In the genomic region with DNA sequence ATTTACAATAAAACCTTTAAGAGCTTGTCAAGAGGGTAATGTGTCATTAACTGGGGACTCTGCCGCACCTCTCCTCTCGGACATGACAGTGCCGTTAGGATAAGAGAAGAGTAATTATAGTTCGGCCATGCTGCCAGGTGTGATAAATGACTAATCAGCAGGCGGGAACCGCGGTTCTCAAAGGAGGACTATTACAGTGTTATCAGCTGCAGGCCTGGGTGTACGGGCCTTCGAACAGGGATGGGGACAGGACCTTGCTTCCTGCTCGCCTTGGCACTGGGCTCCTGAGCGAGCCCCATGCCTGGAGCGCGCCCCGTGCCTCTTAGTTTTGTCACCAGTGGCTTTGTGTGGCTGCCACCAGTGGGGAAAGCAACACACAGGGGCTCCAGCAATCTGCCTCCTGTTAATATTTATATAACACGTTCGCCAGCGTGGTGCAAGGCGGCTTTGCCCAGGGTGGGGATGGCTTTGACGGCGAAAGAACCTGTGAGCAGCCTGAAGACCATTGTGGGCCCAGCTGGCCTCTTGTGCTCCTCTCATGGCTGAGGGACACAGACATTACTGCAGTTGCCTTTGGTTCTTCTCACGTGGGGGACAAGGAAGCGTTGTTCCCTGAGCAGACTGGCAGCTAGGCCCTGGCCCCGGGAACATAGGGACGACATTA, we compare ENCODE assay signal across 9 mouse cellular contexts.
DNase-seq lines count a peak whose midpoint lies in the region; ATAC-seq lines count a peak whose summit lies in the region.
"Had no signal": no experiment of that assay in that cellular context is flagged by ENCODE, and none has a peak within 500 bp of the region (broad histone marks: within the 10 kb centered on the region; RNA-seq: fewer than 3 reads in every experiment).

No protein-coding gene starts in this region.

- 44% methylated on average over 24 of the region's 24 CpGs for WGBS in heart, embryonic 10.5 days
- WGBS in intestine, embryonic 14.5 days, result 47% methylated on average over 24 of the region's 24 CpGs

- H3K9me3 ChIP-seq in heart, embryonic 10.5 days, result no peaks in the 10 kb centered on the region
- no peaks in the 10 kb centered on the region for H3K9me3 ChIP-seq in intestine, embryonic 14.5 days (ENCODE audit: control insufficient read depth, low read length)
- H3K9me3 ChIP-seq: limb, embryonic 15.5 days had no signal

- DNase-seq in heart, embryonic 10.5 days (ENCODE audit: low spot score), result no peak
- DNase-seq in heart, postnatal 25 days (ENCODE audit: low spot score), result no peak
- DNase-seq in c-Kit-positive CD71-positive TER-119-negative erythroid progenitor cells, embryonic 14.5 days (ENCODE audit: low read depth), result peak; percentile 21
- peak; percentile 55 for DNase-seq in intestine, embryonic 14.5 days (ENCODE audit: low spot score)
- no peak for DNase-seq in T-cell, adult 2 months (ENCODE audit: low spot score)
- no peak for DNase-seq in cerebellum, postnatal 10 days
- no peak for DNase-seq in frontal cortex, adult 2 months (ENCODE audit: extremely low spot score in 1 of 2, low spot score in 1 of 2)

- H3K27ac ChIP-seq in heart, embryonic 10.5 days, result peak overlapping the region; percentile 68
- no peak overlapping the region for H3K27ac ChIP-seq in intestine, embryonic 14.5 days (ENCODE audit: low read depth)
- H3K27ac ChIP-seq: limb, embryonic 15.5 days had no signal

- peaks cover 19% of the 10 kb centered on the region for H3K27me3 ChIP-seq in heart, embryonic 10.5 days (ENCODE audit: insufficient read depth, poor library complexity, severe bottlenecking)
- H3K27me3 ChIP-seq in intestine, embryonic 14.5 days (replicated peaks; ENCODE audit: control insufficient read depth, insufficient read depth, low read length), result no peaks in the 10 kb centered on the region

- H3K4me1 ChIP-seq in heart, embryonic 10.5 days, result peaks cover 29% of the 10 kb centered on the region
- H3K4me1 ChIP-seq in intestine, embryonic 14.5 days (replicated peaks; ENCODE audit: control insufficient read depth, insufficient read depth, low read length), result peaks cover 14% of the 10 kb centered on the region

- no peak for ATAC-seq in intestine, embryonic 14.5 days (replicated peaks; ENCODE audit: low FRiP score, low TSS enrichment, low read depth)
- ATAC-seq in megakaryocyte-erythroid progenitor cell, adult 5-6 weeks (replicated peaks; ENCODE audit: low FRiP score, low TSS enrichment, poor library complexity, severe bottlenecking), result peak; percentile 63

- no peaks in the 10 kb centered on the region for H3K36me3 ChIP-seq in heart, embryonic 10.5 days
- no peaks in the 10 kb centered on the region for H3K36me3 ChIP-seq in intestine, embryonic 14.5 days (ENCODE audit: control insufficient read depth, insufficient read depth, low read length)
- H3K36me3 ChIP-seq: limb, embryonic 15.5 days had no signal

- intact Hi-C loops in heart, postnatal 25 days (cut with DNase I), result no loop called here

- no peak overlapping the region for H3K4me2 ChIP-seq in intestine, embryonic 14.5 days (ENCODE audit: low read length)
- H3K4me2 ChIP-seq: limb, embryonic 15.5 days had no signal

- H3K9ac ChIP-seq in intestine, embryonic 14.5 days (ENCODE audit: low read length), result no peak overlapping the region
- H3K9ac ChIP-seq: limb, embryonic 15.5 days had no signal

- H3K4me3 ChIP-seq in heart, embryonic 10.5 days, result no peak overlapping the region
- no peak overlapping the region for H3K4me3 ChIP-seq in intestine, embryonic 14.5 days (ENCODE audit: low read depth, low read length)
- H3K4me3 ChIP-seq: limb, embryonic 15.5 days had no signal

Comparison
In these comparisons a context has a peak if more than half of its experiments do, and no peak if none do; other contexts are left out.
1. DNase-seq: peak in c-Kit-positive CD71-positive TER-119-negative erythroid progenitor cells, embryonic 14.5 days (single experiment) and intestine, embryonic 14.5 days (single experiment); none in heart, embryonic 10.5 days (single experiment), heart, postnatal 25 days (single experiment), T-cell, adult 2 months (single experiment), cerebellum, postnatal 10 days (0 of 2) and frontal cortex, adult 2 months (0 of 2).